Mouse (Mus musculus) duodenum, adult 2 months (tissue): ENCODE data around the gene Nhs. TPM values are rescaled to one million over a fixed set of nuclear protein-coding genes. Genes with fewer than 3 reads are reported as not detected.

Experiments
- polyA plus RNA-seq: library from polyadenylated mRNA; depleted of rRNA; stranded (reverse); fragments of >200 nt; gene quantifications from 2 replicates; pipeline ENCODE4 v1.2.3, GENCODE M21; 2012; ENCODE audit warnings: low replicate concordance; rRNA removed

The Nhs gene
- polyA plus RNA-seq = 0.19 and 0.33 TPM in 2 replicates

DNA sequence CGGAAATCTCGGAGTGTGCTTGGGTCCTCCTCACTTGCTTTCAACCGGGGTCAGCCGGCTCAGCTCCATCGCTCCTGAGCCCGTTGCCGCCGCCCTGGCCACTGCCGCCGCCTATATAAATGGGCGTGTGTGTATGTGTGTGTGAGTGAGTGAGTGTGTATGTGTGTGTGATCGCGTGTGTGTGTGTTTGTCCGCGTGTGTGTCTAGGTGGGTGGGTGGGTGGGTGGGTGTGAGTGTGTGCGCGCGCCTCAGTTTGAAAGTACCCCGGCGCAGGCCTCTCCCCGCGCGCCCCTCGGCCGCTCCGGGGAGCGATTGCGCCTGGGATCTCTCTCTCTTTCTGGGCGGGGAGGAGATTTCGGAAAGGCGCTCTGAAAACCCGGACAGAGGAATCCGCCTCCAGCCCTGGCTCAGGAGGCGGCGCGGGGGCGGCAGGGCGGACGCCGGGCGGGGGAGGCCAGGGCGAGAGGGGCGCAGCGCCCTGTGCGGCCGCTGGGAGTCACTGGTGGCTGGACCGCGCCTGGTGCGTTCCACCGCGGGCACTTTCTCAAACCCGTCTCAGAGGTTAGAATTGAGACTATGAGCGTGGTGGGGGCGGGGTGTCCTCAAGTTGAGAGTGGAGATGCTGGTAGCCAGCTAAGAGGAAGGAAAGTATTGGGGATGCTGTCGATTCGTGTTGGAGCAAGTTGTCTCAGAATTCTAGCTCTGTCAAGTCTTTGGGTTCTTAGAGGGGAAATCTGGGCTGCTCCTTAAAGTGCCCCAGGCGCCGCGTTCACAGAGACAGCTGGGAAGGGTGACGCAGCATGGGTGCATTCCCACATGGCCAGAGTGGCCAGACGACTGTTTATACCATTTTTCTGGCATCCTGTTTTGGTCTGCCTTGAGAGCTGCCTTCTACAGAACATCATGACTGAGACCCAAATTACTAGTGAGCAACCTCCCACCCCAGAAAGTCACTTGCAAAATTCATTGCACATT is at the start of gene Nhs:
Gene Nhs, minus strand, starts transcription at position 94 of the 975 bp plus-strand sequence.

